Mouse (Mus musculus) cerebellum, postnatal 10 days (tissue): Measurements from ENCODE around the gene Gstp1.
A peak's percentile ranks its signal among the peaks of the same experiment; 100 is the strongest.
"Not testable (repeated sequence)": the region's sequence is repeated elsewhere in the genome, so short reads cannot be mapped to it uniquely, and the experiment has no call there.

Experiments
- DNase-seq, 2 experiments: peaks; one replicate each; pipeline ENCODE4 v3.0.0; 2021; ENCODE audit warnings: mixed read lengths in 2 of 2

Gene Gstp1

DNA sequence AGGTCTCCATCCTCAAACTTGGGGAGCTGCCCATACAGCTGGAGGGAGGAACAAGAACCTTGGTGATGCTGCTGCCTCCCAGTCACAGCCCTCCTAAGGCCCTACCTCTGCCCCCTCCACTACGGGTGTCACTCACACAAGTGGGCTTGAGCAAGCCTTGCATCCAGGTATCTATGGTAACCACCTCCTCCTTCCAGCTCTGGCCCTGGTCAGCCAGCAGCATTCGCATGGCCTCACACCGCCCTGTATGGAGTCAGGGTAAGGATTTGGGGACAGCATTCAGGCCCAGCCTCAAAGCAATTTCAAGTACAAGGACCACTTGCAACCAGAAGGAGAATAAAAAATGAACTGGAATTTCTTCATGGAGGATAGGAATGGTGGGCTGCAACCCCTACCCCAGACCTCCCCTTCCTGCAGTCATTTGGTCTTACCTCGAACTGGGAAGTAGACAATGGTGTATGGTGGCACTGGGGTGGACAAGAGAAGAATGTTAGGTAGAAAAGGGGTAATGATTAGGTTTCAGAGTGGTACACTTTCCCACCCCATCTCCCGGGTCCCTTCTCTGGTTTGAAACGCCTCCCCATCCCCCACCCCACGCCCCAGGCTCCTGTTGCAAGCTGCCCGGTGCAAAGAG, 514 bp downstream of the Gstp1 start:
- DNase-seq: not testable (repeated sequence)

DNA sequence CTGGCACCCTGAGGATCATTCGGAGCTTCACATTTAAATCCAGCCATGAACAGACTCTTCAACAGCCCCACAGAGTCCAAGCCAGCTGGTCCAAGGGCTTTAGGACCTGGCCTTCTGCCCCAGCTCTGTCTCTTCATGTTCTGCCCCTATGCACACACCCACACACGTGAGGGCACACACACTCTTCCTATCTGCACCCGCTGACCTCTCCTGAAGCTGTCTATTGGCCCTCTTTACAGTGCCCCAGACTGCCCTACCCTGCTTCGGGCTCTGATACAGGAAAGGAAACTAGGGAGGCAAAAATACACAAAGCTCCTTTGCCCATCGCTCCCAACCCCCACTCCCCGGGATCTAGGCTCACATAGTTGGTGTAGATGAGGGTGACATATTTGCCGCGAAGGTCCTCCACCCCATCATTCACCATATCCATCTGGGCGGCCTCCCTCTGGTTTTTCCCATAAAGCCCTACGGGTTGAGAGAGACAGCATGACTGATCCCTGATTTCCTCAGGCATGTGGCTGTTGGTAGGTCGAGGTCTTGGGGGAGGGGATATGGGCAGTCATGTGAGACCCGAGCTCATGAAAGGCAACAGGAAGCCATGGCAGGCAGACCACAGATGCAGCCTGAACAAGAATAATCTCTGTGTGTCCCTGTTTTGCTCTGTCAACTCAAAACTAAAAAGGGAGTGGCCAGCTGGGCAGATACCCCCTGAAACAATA, 1.3 kb downstream of the Gstp1 start:
- no peak for DNase-seq

DNA sequence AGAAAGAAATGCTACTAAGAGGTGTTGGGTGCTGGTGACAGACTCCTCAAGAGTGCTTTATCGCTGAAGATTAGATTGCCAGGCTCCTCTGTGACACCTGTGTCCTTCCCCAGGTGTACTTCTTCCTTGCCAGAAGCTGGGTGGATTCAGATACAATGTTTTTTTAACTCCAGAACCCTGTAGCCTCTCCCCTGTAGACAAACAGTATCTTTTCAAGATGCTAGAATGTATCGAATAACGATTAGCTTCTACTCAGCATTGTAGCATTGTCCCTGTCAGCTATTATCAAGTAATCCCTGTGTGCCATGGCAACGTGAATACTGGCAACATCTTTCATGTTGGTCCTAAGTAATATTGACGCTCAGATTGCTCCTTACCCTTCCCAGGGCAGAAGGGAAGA, 4.0 kb downstream of the Gstp1 start:
- DNase-seq: no peak

DNA sequence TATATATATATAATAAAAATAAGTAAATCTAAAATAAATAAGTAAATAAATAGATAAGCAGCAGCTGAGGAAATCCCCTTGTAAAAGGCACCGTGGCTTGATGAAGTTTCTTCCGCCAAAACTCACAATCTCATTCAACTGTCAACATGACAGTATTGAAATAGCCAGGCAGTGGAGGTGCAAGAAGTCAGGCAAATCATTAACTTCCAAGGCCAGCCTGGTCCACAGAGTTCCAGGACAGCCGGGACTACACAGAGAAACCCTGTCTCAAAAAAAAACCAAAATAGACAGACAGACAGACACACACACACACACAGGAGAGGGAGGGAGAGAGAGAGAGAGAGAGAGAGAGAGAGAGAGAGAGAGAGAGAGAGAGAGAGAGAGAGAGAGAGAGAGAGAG, 4.5 kb downstream of the Gstp1 start:
- no peak for DNase-seq

DNA sequence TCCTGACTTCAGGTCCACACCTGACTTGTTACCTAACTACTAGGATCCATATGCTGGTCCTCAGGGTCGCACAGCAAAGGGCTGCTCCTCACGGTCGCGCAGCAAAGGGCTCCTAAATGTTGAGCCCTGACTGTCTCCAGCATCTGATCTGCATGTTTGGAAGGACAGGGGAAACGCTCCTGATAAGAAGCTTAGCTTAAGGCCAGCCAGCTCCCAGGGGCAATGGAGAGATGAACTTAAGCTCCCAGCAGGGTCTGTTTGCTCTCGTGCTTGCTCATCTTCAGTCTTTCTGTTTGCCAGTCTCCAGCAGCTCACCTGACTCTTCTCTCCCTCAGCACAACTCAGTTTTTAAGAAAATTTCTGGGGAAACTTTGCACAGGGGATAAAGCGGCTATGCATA, 5.1 kb downstream of the Gstp1 start:
- no peak for DNase-seq

DNA sequence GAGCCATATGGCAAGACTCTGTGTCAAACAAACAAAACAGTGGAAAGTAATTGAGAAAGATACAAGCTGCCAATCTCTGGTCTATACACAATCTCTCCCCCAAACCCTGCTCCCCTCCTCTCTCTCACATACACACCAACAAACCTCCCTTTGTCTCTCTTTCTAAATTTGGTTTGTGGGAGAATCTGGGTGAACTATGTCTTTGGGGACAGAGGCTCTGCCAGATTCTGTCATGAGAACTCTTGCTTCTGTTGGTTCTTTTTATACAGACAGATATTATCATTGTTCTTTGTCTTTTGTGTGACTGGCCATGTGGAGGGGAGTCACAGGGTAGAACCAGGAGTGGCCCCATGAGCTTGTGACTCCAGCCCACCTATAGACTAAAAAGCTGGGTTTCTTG, 10.2 kb downstream of the Gstp1 start:
- DNase-seq: no peak

DNA sequence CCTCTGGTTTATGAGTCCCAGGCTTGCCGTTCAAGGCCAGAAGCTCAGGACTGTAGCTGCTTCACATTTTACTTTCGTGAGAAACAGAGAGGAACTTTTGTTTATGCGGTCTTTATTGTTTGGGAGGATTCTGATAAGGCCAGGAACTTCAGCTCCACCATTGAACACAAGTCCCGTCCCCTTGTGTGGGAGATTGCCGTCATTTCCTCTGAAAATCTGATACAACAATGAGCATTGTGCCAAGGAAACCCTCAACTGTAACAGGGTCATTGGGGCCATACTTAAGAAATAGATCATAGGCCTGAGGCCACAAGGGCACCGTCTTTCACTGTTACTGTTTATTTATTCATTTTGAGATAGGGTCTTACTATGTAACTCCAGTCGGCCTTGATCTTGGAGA, 14.6 kb downstream of the Gstp1 start:
- no peak for DNase-seq

DNA sequence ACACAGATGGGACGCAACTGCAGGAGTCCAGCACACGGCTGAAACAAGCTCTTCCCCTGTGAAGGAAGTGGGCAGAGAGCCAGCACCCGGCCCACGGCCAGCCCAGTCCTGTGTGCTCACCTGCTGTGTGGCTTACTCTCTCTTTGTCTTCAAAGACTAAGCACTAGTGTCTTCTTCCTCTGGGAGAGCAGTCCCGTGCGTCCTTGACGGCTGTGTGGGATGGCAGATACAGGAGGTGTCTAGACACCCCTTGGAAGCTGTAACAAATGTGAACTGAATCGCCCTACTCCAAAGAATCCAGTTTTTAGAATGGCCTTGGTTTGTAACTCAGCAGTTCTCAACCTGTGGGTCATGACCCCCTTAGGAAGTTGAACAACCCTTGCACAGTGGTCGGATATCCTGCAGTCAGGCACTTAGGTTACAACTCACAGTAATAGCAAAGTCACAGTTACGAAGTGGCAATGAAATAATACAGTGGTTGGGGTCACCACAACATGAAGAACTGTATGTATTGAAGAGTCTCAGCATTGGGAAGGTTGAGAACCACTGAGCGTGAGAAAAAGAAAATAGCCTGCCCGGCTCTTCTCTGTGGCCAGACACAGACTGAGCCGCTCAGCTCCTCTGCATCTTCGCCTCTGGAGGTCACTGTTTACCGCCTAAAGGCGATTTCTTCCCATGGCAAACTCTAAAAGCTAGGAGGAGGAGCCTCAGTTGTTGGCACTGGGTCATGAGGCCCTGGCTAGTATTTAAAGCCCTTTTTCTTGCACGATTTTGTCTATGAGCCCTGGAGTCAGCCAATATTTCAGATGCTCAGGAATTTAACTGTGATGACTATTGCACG, 18.8 kb downstream of the Gstp1 start:
- peak; percentile 90 for DNase-seq

DNA sequence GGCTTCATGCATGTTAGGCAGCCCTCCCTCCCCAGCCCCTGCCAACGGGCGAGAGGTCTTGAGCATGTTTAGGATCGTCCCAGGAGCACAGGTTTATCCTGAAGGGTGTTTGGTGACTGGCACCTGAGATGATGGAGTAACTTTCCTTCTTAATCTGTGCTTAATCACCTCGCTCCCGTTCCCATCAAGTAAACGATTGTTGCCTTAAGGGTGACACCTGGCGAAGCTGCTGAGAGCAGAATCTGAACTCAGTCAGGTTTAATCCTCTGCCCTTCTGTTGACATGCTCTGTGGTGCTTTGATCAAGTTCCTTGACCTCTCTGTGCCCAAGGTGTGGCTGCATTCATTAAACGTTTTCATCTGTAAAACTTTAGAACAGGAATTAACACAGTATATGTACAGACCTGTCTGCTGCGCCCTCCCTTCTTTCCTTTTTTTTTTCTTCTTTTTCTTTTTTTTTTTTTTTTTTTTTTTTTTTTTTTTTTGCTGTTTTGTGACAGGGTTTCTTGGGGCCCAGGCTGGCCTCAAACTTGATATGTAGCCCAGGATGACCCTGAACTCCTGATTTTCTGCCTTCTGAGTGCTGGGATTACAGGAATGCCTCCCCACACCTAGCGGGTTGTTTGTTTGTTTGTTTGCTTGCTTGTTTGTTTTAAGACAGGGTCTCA, 19.7 kb downstream of the Gstp1 start:
- no peak for DNase-seq

DNA sequence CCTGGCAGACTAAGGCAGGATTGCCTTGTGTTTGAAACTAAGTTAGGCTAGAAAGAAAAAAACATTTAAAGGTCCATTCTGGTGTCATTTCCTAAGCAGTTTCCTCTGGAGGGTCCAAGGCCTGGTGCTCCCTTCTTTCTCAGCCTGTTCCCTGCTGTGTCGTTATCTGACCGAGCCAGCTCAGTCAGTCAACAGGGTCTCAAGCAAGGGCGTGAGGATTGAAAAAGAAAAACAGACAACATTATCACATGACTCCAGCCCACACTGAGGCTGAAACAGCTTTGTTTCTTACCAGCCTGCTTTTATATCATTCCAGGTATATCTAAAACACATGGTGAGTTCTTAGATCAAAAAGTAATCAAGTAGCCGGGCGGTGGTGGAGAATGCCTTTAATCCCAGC, 22.1 kb downstream of the Gstp1 start:
- no peak for DNase-seq

DNA sequence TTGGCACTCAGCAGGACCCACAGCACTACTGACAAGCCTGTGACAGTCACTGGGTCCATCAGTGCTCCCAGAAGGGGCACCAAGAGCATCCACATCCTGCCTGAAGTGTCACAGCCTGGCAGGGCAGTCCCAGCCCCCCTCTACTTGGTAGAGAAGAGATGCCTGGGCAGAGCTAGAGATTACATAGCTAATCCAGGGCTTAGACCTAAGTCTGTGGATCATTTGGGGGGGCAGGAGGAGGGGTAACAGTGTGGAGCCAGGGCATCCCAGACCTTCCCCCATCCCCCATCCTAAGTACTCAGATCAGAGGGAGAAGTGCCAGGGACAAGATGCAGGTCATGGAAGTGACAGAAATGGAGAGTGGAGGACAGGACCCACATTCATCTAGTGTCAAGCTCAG, 23.0 kb downstream of the Gstp1 start:
- DNase-seq: no peak

DNA sequence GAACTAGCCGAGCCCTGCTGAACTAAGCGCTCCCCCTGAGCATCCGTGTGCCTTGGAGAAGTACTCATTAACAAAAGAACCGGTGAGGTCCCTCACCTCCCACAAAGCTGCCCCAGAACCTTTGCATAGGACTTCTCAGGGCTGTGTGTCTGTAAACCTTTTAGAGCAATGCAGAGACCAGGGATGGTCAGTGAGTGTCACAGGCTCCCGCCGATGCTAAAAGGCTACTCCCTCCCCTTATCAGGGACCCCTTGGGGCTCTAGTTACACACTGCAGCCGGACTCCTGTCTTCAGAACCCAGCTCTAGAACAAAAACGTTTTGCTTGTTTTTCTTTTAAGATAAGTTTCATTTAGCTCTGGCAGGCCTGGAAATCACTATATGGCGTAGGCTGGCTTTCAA, 24.7 kb downstream of the Gstp1 start:
- DNase-seq: no peak

DNA sequence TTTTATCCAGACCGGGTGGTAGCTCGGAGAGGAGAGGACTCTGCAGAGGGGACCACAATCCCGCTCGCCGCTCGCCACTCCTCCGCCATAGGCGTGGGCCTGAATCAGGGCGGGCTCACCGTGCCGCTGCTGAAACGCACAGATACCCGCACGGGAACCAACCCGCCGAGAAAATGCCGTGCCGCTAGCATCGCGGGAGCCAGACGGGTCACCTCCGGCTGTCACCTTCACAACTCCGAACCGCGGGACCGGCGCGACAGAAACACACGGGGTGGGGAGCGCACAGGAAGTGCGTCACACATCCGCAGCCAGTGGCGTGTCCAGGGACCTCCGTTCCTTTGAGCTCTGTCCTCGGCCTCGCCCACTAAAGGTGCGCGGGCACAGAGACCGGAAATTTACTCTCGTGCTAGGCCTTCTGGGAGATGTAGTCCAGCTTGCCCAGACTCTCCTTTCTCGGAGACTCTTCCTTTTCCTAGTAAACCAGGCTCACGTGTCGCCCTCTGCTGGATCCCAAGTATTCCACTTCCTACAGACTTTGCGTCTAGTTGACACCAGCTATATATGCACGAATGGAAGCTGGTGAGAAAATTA, 25.3 kb downstream of the Gstp1 start, which contains the start of gene Ndufv1:
Gene Ndufv1, minus strand, starts transcription at position 375 of the 591 bp plus-strand sequence.
- peak; percentile 97 for DNase-seq

DNA sequence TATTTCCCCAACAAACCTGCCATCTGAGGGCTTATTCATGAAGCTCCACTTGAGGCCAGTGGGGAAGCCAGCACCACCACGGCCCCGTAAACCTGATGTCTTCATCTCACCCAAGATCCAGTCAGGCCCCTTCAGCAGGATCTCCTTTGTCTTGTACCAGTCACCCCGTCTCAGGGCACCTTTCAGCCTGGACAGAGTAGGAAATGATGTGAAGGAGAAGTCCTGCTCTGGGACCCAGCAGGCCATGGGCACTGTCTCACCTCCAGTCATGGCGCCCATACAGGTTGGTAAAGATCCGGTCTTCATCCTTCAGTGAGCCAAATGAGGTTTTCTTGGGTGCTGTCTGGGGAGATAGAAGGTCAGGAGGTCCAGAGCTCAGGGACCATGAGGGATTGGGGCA, 26.7 kb downstream of the Gstp1 start:
- DNase-seq: no peak

DNA sequence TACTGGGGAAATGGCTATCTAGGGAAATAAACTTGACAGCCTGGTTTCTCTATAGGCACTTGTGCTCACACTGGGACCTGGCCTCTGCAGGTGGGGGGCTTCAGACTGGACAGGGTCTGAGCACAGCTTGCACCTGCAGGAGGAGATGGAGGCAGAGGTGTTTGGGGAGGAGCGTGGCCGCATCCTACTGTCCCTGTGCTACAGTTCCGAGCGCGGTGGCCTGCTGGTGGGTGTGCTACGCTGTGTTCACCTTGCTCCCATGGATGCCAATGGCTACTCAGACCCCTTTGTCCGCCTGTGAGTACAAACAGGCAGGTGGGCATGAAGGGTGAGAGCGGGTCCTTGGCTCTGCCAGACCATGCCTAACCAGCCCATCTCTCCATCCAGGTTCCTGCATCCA, 31.8 kb downstream of the Gstp1 start:
- DNase-seq: no peak

DNA sequence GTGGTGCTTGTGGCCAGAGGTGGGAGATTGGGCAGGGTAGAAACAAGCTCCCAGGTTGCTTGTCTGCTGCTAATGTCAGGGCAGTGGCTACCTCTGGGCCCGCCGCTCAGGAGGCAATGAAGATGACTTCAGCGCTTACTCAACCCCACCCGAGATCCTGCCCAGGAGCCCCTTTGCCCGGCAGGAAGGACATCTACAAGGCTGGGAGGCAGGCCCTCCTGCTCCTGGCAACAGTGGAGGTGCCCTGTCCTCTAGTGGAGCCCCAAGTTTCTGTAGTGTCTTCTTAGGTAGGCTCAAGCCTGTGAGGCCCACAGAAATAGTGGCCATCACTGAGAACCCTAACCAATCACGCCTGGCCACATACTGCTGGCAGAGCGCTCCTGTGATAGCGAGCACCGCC, 32.7 kb downstream of the Gstp1 start:
- DNase-seq: no peak

DNA sequence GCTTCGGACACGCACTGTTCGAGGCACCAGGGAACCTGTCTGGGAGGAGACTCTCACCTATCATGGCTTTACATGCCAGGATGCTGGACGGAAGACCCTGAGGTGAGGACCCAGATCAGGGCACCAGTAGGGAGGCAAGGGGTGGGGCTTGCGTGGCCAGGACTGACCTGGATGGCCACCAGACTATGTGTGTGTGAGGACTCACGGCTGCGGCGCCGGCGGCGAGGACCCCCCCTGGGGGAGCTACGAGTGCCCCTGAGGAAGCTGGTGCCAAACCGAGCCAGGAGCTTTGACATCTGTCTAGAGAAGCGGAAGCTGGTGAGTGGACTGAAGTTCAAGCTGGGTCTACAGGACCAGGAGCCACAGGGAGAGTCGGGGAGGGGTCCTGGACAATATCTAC, 33.5 kb downstream of the Gstp1 start:
- no peak for DNase-seq

DNA sequence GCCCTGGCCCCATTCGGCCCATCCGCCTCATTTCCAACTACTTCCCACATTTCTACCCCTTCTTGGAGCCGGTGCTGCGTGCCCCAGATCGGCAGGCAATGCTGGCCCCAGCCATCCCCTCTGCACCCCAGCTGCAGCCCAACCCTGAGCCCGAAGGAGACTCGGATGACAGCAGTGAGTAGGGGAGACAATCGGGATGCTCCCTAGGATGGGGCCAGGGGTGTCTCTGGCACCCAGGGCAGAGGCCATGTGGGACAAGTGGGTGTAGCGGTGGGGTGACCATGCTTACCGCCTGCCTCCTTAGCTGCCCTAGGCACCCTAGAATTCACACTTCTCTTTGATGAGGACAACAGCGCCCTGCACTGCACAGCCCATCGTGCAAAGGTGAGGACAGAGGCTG, 34.1 kb downstream of the Gstp1 start:
- no peak for DNase-seq

DNA sequence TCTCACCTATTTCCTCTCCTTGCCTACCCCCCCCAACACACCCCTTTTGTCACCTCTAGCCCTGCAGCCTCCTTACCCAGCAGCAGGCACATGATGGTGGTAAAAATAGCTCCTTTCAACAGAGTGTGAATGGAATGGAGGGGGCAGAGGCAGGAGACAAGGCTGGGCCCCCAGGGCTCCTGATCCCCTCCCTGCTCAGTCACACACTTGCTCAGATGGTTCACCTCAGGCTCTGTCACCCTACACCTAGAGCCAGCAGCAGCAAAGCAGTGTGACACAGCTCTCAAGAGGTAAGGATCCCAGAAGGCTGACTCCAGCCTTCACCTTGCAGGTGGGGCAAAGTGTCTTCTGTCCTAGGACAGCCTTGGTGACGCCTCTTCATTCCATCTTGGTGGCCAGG, 34.7 kb downstream of the Gstp1 start, which contains the start of gene Doc2g:
Gene Doc2g, plus strand, starts transcription at position 202 of the 400 bp plus-strand sequence.
- DNase-seq: no peak

DNA sequence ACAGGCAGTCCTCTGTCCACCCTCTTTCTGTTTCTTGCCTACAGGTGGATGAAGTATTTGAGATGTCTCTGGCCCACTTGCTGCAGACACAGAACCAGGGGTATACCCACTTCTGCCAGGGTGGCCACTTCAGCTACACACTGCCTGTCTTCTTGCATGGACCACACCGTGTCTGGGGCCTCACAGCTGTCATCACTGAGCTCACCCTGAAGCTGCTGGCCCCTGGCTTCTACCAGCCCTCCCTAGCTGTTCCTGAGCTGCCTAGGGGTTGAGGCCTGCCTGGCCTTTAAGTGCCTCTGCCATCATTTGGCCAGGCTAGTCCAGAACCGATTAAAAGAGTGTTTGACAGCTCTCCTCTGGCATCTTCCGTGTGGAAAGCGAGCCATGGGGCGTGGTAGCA, 36.0 kb downstream of the Gstp1 start:
- no peak for DNase-seq

DNA sequence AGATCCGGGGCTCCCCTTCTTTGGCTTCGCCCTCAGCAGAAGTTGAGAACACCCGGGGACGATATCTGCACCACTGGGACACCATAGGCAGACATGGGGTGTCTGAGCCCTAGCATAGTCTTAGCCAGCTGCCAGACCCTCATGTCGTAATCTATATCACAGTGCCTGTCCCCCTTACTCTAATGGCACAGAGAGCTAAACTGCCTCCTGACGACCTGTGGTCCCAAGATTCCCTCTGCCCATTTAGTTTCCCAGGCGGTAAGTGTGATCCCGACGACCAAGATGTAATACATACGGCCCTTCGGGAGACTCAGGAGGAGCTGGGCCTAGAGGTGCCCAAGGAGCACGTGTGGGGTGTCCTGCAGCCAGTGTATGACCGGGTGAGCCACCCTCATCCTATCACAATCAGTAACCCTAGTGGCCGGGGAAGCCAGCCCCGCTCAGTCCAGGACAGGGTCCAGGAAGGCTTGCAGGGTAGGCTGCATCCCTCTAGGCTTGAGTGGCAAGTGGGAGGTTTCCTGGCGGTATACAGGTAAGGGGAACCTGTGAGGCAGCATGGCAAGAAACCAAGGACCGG, 36.7 kb downstream of the Gstp1 start:
- DNase-seq: no peak

DNA sequence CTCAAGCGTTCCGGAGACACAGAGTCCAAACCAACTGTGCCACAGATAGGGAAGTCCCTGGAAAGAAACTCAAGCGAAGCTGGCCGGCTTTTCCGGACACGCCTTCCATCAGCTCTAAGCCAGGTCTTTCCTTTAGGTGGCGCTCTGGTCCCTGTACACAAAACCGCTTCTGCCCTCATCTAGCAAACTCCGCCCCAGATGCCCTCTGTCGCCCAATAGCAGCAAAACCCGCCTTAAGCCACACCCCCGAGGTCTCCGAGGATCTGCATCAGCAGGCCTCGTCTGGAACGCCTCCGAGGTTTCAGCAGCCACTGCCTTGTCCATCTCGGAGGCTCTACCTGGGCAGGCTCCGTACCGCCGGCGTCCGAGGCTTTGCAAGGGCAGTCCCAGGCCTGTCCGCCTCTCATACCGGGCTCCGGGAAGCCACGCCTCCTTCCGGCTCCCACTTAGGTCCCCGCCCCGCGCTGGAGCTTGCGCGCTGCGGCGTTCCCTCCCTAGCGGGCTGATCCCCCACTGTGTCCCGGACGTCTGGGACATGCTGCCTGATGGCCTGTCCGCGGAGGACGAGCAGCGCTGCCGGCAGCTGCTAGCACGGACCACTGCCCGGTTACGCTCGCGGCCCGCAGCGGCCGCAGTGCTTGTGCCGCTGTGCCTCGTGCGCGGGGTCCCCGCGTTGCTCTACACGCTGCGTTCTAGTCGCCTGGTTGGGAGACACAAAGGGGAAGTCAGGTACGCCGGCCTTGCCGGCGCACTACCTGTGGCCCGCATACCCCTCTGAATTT, 37.5 kb downstream of the Gstp1 start, which contains the start of the genes Nudt8 and Gm49405:
Gene Nudt8, plus strand, starts transcription at position 462 of the 782 bp plus-strand sequence.
Gene Gm49405, plus strand, starts transcription at position 508 of the 782 bp plus-strand sequence.
- peak; percentile 97 to 98 for DNase-seq
